Mouse (Mus musculus) brain, embryonic 14.5 days (tissue): Measurements from ENCODE around the gene Odf2.

Source experiments
- CTCF ChIP-seq: fragments of 200-500 bp; IDR thresholded peaks from 2 replicates; pipeline ENCODE4 v1.5.1; 2012; ENCODE audit warnings: inconsistent platforms, mild to moderate bottlenecking, moderate library complexity, borderline replicate concordance; ENCODE audit not compliant: insufficient read depth, insufficient read length; ENCODE audit errors: extremely low read depth
- POLR2A ChIP-seq: fragments of 200-500 bp; IDR thresholded peaks from 2 replicates; pipeline ENCODE4 v1.6.1; 2012; ENCODE audit warnings: mild to moderate bottlenecking, inconsistent platforms, borderline replicate concordance; ENCODE audit not compliant: poor library complexity, insufficient read depth, insufficient read length, severe bottlenecking; ENCODE audit errors: extremely low read depth

- TF ChIP-seq POLR2A (0 out of 2 replicates have a peak, but pooled peaks have one; percentile 12), CTCF (peak; percentile 28; the same call in 1 of the 2 replicates)
Observed at GRCm38 (mm10) chr2:29889991-29890833, 1.2 kb downstream of the Odf2 start.
